In genomic region chr5:125128939-125129385, GRCm38 (mm10) we compare ENCODE assay signal across 8 mouse cellular contexts. TPM values are rescaled to one million over a fixed set of nuclear protein-coding genes. Genes with fewer than 3 reads are reported as not detected.
DNase-seq lines count a peak whose midpoint lies in the region; ATAC-seq lines count a peak whose summit lies in the region.

No protein-coding gene starts in this region.

- peaks cover 74% of the 10 kb centered on the region for H3K4me1 ChIP-seq in heart, embryonic 11.5 days (ENCODE audit: control insufficient read depth, insufficient read depth, low read length)
- H3K4me1 ChIP-seq in midbrain, embryonic 10.5 days: peaks cover 75% of the 10 kb centered on the region
- H3K4me1 ChIP-seq in midbrain, embryonic 11.5 days (ENCODE audit: control insufficient read depth, insufficient read depth, low read length): peaks cover 31% of the 10 kb centered on the region
- H3K4me1 ChIP-seq in neural tube, embryonic 15.5 days: peaks cover 87% of the 10 kb centered on the region

- H3K36me3 ChIP-seq in heart, embryonic 11.5 days (ENCODE audit: control insufficient read depth, insufficient read depth, low read length): no peaks in the 10 kb centered on the region
- H3K36me3 ChIP-seq in midbrain, embryonic 10.5 days: peaks cover 14% of the 10 kb centered on the region
- H3K36me3 ChIP-seq in midbrain, embryonic 11.5 days (ENCODE audit: control insufficient read depth, insufficient read depth, low read length): no peaks in the 10 kb centered on the region
- H3K36me3 ChIP-seq in neural tube, embryonic 15.5 days: no peaks in the 10 kb centered on the region

- H3K4me2 ChIP-seq in heart, embryonic 11.5 days: no peak overlapping the region
- H3K4me2 ChIP-seq in midbrain, embryonic 11.5 days: no peak overlapping the region
- H3K4me2 ChIP-seq in neural tube, embryonic 15.5 days: no peak overlapping the region

- no peaks in the 10 kb centered on the region for H3K9me3 ChIP-seq in heart, embryonic 11.5 days (replicated peaks; ENCODE audit: control insufficient read depth, low read length)
- H3K9me3 ChIP-seq in midbrain, embryonic 10.5 days (replicated peaks): no peaks in the 10 kb centered on the region
- no peaks in the 10 kb centered on the region for H3K9me3 ChIP-seq in midbrain, embryonic 11.5 days (ENCODE audit: control insufficient read depth, low read length)
- no peaks in the 10 kb centered on the region for H3K9me3 ChIP-seq in neural tube, embryonic 15.5 days (replicated peaks)

- intact Hi-C loops in heart, postnatal 14 days (cut with DNase I): no loop called here

- ATAC-seq in heart, embryonic 11.5 days (replicated peaks; ENCODE audit: insufficient number of reproducible peaks, low FRiP score, low TSS enrichment): no peak
- no peak for ATAC-seq in midbrain, embryonic 11.5 days (ENCODE audit: low FRiP score)
- 0 out of 2 replicates have a peak, but pooled peaks have one; percentile 6 for ATAC-seq in granulocyte monocyte progenitor cell, adult 5-6 weeks (replicated peaks; ENCODE audit: poor library complexity, severe bottlenecking)
- no peak for ATAC-seq in neural tube, embryonic 15.5 days (ENCODE audit: low FRiP score)

- 74% methylated on average over 14 of the region's 14 CpGs for WGBS in heart, embryonic 11.5 days (ENCODE audit: insufficient replicate concordance)
- WGBS in midbrain, embryonic 10.5 days: 91% methylated on average over 14 of the region's 14 CpGs
- 86% methylated on average over 14 of the region's 14 CpGs for WGBS in midbrain, embryonic 11.5 days
- WGBS in neural tube, embryonic 15.5 days: 56% methylated on average over 14 of the region's 14 CpGs

- no peak for DNase-seq in heart, postnatal 14 days
- no peak for DNase-seq in midbrain, embryonic 10.5 days (ENCODE audit: low spot score)
- no peak for DNase-seq in midbrain, embryonic 11.5 days (ENCODE audit: low spot score, missing footprints)
- DNase-seq in embryo, embryonic 9.5 days (ENCODE audit: extremely low spot score): no peak
- no peak for DNase-seq in kidney, postnatal 14 days

- H3K4me3 ChIP-seq in heart, embryonic 11.5 days (ENCODE audit: low read depth, low read length): no peak overlapping the region
- H3K4me3 ChIP-seq in midbrain, embryonic 10.5 days: no peak overlapping the region
- H3K4me3 ChIP-seq in midbrain, embryonic 11.5 days (ENCODE audit: low read depth, low read length): no peak overlapping the region
- no peak overlapping the region for H3K4me3 ChIP-seq in neural tube, embryonic 15.5 days (replicated peaks)

- H3K27me3 ChIP-seq in heart, embryonic 11.5 days (ENCODE audit: control insufficient read depth, insufficient read depth, low read length): no peaks in the 10 kb centered on the region
- no peaks in the 10 kb centered on the region for H3K27me3 ChIP-seq in midbrain, embryonic 10.5 days (ENCODE audit: low read depth, poor library complexity, severe bottlenecking)
- no peaks in the 10 kb centered on the region for H3K27me3 ChIP-seq in midbrain, embryonic 11.5 days (ENCODE audit: control insufficient read depth, insufficient read depth, low read length)
- H3K27me3 ChIP-seq in neural tube, embryonic 15.5 days (replicated peaks): no peaks in the 10 kb centered on the region

- H3K9ac ChIP-seq in heart, embryonic 11.5 days (ENCODE audit: low read depth, low read length): no peak overlapping the region
- H3K9ac ChIP-seq in midbrain, embryonic 11.5 days (ENCODE audit: low read length): no peak overlapping the region
- no peak overlapping the region for H3K9ac ChIP-seq in neural tube, embryonic 15.5 days (replicated peaks)

- peak overlapping the region; percentile 47 for H3K27ac ChIP-seq in heart, embryonic 11.5 days (ENCODE audit: low read depth, low read length)
- H3K27ac ChIP-seq in midbrain, embryonic 10.5 days (replicated peaks): peak overlapping the region; percentile 46; the same call in 1 of the 2 replicates
- H3K27ac ChIP-seq in midbrain, embryonic 11.5 days (ENCODE audit: low read depth, low read length): no peak overlapping the region
- H3K27ac ChIP-seq in neural tube, embryonic 15.5 days (replicated peaks): peak overlapping the region; percentile 72

RNA-seq across cellular contexts. Expression of gene Ncor2, which starts 50.1 kb away (rescaled TPM):
- 14.3 and 18.8 TPM in 2 replicates for polyA plus RNA-seq in heart, embryonic 11.5 days (2014; fragmentation: Nextera tagmentation; extraction: Ambion mirVana)
- 10 to 100 TPM; 89.1 to 98.5 TPM for total RNA-seq in heart, postnatal 14 days (2021)
- polyA plus RNA-seq in midbrain, embryonic 10.5 days (2016; fragmentation: Nextera tagmentation; extraction: Ambion mirVana): 16.2 and 19.1 TPM in 2 replicates
- polyA plus RNA-seq in midbrain, embryonic 11.5 days (2014; fragmentation: Nextera tagmentation; extraction: Ambion mirVana): 13.4 and 14.7 TPM in 2 replicates
- total RNA-seq in granulocyte monocyte progenitor cell, adult 5-6 weeks (2014; fragmentation: Nextera tagmentation): 47.9 and 77.4 TPM in 2 replicates
- total RNA-seq in granulocyte monocyte progenitor cell, adult 5-6 weeks (2017): 5.3 and 11.8 TPM in 2 replicates
- polyA plus RNA-seq in neural tube, embryonic 15.5 days (2015; fragmentation: Nextera tagmentation; extraction: Ambion mirVana): 24.2 and 28.5 TPM in 2 replicates
